Mouse (Mus musculus): ENCODE measurements around the gene Gse1. TPM values are rescaled to one million over a fixed set of nuclear protein-coding genes. Genes with fewer than 3 reads are reported as not detected.

Gene Gse1
- polyA plus RNA-seq, 1 experiment from 2014 or later: 17.8 TPM

DNA sequence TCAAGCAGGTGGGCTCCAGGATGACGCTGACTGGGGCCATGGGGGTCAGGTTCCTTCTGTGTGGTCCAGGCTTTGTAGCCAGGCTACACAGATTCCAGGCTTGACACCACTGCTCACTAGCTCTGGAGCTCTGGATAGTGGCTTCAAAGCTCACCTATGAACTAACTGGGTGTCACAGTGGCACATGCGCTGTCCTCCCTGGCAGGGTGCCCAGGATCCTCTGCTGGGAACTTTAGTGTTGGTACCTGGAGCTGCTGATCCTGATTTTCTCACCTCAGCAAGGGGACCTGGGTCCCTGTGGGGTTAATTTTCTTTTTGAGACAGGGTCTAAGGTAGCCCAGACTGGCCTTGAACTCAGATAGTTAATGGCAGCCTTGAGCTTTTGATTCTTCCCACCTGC lies 173.0 kb downstream of the Gse1 start:
- no peaks in the 10 kb centered on the region for H3K36me3 ChIP-seq (ENCODE audit: control insufficient read depth, insufficient read depth, low read length)
- H3K27ac ChIP-seq (ENCODE audit: low read depth, low read length): no peak overlapping the region
- WGBS: 88% methylated on average over 2 of the region's 2 CpGs
- DNase-seq (ENCODE audit: low spot score) (no peak), ATAC-seq (ENCODE audit: low FRiP score) (no peak)
- H3K4me2 ChIP-seq (replicated peaks; ENCODE audit: low read depth, low read length): no peak overlapping the region
- no peak overlapping the region for H3K9ac ChIP-seq (ENCODE audit: low read depth, low read length)
- H3K4me3 ChIP-seq (ENCODE audit: low read depth, low read length): no peak overlapping the region
- H3K9me3 ChIP-seq (ENCODE audit: control insufficient read depth, low read length): no peaks in the 10 kb centered on the region
- H3K27me3 ChIP-seq (ENCODE audit: control insufficient read depth, insufficient read depth, low read length): no peaks in the 10 kb centered on the region
- H3K4me1 ChIP-seq (replicated peaks; ENCODE audit: control insufficient read depth, insufficient read depth, low read length): peaks cover 10% of the 10 kb centered on the region

DNA sequence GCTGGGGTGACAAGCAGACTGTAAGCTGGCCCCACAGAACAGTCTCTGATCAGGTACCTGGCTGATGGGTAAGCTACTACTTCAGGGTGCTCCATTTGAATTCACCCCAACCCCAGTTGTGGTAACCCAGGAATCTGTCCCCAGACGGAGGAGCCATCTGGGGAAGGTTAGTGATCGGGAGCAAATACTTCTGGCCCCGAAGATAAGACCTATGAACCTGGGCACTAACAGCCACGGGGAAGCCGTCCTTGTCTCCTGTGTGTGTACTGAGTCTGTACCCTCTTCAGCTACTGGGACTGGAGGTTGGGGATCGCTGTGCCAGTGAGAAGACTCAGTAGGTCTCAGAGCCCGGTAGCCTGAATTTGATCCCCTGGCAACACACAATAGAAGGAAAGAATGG lies 173.5 kb downstream of the Gse1 start:
- no peak for DNase-seq (ENCODE audit: low spot score)
- no peaks in the 10 kb centered on the region for H3K27me3 ChIP-seq (ENCODE audit: control insufficient read depth, insufficient read depth, low read length)
- no peak overlapping the region for H3K27ac ChIP-seq (ENCODE audit: low read depth, low read length)
- H3K36me3 ChIP-seq (ENCODE audit: control insufficient read depth, insufficient read depth, low read length): no peaks in the 10 kb centered on the region
- no peak for ATAC-seq (ENCODE audit: low FRiP score)
- no peak overlapping the region for H3K9ac ChIP-seq (ENCODE audit: low read depth, low read length)
- H3K4me1 ChIP-seq (replicated peaks; ENCODE audit: control insufficient read depth, insufficient read depth, low read length): peaks cover 11% of the 10 kb centered on the region
- H3K9me3 ChIP-seq (ENCODE audit: control insufficient read depth, low read length): no peaks in the 10 kb centered on the region
- H3K4me3 ChIP-seq (ENCODE audit: low read depth, low read length): no peak overlapping the region
- WGBS: 91% methylated on average over 7 of the region's 7 CpGs
- no peak overlapping the region for H3K4me2 ChIP-seq (replicated peaks; ENCODE audit: low read depth, low read length)

DNA sequence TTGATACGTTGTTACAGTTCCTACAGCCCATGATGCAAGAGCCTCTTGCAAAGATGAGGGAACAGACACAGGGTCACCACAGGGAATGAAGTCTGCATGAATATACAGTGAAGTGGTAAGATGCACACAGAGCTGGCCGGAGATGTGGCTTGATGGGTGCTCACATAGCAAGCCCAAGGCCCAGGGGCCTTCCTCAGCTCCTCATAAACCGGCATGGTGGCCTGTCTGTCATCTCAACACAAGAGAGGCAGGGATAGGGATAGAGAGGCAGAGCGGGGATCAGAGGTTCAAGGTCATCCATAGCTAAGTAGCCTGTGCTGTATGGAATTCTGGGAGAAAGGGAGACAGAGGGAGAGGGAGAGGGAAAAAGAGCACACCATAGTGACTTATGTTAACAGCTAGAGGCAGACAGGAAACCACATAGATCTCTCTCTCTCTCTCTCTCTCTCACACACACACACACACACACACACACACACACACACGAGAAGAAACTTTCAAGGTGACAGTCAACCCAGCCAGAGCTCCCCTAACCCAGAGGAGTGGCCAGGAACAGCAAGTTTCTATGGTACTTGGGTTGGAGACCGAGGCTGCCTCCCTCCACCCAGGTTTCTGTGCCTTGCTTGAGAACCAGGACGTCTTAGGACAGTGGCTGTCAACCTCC lies 175.5 kb downstream of the Gse1 start:
- H3K9ac ChIP-seq (ENCODE audit: low read depth, low read length): no peak overlapping the region
- no peak overlapping the region for H3K4me2 ChIP-seq (replicated peaks; ENCODE audit: low read depth, low read length)
- ATAC-seq (ENCODE audit: low FRiP score): no peak
- DNase-seq (ENCODE audit: low spot score): no peak
- H3K9me3 ChIP-seq (ENCODE audit: control insufficient read depth, low read length): no peaks in the 10 kb centered on the region
- H3K27me3 ChIP-seq (ENCODE audit: control insufficient read depth, insufficient read depth, low read length): no peaks in the 10 kb centered on the region
- H3K27ac ChIP-seq (ENCODE audit: low read depth, low read length): no peak overlapping the region; the same call in 1 of the 2 replicates
- H3K36me3 ChIP-seq (ENCODE audit: control insufficient read depth, insufficient read depth, low read length): no peaks in the 10 kb centered on the region
- H3K4me1 ChIP-seq (replicated peaks; ENCODE audit: control insufficient read depth, insufficient read depth, low read length): peaks cover 23% of the 10 kb centered on the region
- WGBS: 78% methylated on average over 7 of the region's 7 CpGs
- H3K4me3 ChIP-seq (ENCODE audit: low read depth, low read length): no peak overlapping the region

DNA sequence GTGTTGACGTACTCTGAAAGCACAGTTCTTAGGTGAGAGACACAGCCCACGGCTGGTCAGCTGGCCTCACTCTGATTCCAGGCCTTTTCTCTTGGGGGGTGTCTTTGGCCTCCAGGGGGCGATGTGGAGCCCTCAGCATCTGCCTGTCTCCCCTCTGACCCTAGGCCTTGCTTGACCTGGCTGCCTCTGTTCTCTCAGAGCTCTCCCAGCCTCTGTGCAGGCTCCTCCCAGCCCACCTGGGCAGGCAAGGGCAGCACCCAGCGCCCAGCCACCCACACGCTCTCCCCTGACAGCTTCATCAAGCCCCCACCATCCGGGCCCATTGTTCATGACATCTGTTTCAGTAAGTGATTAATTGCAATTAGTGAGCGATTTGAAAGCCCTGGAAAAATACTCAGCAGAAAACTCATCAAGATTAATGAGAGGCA lies 176.4 kb downstream of the Gse1 start:
- Histone ChIP-seq H3K4me3 (ENCODE audit: low read depth, low read length) (no peak overlapping the region), H3K9me3 (ENCODE audit: control insufficient read depth, low read length) (no peaks in the 10 kb centered on the region), H3K27me3 (ENCODE audit: control insufficient read depth, insufficient read depth, low read length) (no peaks in the 10 kb centered on the region), H3K36me3 (ENCODE audit: control insufficient read depth, insufficient read depth, low read length) (no peaks in the 10 kb centered on the region), H3K4me2 (replicated peaks; ENCODE audit: low read depth, low read length) (no peak overlapping the region), H3K9ac (ENCODE audit: low read depth, low read length) (no peak overlapping the region), H3K4me1 (replicated peaks; ENCODE audit: control insufficient read depth, insufficient read depth, low read length) (peaks cover 28% of the 10 kb centered on the region), H3K27ac (ENCODE audit: low read depth, low read length) (0 out of 2 replicates have a peak overlapping the region, but pooled peaks have one; percentile 1)
- ATAC-seq (ENCODE audit: low FRiP score) (no peak), DNase-seq (ENCODE audit: low spot score) (peak; percentile 79)
- WGBS: 30% methylated on average over 7 of the region's 7 CpGs

DNA sequence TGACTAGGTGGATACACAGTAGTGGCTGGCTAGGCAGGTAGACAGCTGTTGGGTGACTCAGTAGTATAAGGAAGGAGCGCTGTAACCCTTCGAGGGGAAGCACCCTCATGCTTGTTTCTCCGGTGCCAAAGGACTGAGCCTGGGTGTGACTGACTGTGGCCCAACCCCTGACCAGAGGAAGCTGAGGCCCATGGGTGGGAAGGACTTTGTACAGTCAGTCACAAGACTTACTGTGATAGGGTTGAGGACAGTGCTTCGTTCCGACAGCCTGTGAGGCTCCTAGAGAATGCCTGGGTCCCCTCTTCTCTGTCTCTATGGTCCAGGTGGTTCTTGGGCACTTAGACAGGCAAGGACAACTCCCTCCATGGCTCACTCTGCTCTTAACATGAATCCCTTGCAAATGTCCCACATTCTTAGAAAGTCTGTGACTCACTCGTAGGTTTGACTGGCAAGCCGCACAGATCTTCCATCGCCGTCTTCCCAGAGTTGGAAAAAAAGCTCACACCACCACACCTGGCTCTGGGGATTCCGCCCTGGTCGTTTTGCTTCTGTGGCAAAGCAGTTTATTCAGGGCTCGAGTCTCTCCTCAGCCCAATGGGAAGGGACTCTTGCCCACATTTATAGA lies 177.9 kb downstream of the Gse1 start:
- ATAC-seq (ENCODE audit: low FRiP score) (no peak), DNase-seq (ENCODE audit: low spot score) (no peak)
- H3K4me2 ChIP-seq (replicated peaks; ENCODE audit: low read depth, low read length): no peak overlapping the region
- WGBS: 93% methylated on average over 12 of the region's 12 CpGs
- no peak overlapping the region for H3K9ac ChIP-seq (ENCODE audit: low read depth, low read length)
- peaks cover 41% of the 10 kb centered on the region for H3K4me1 ChIP-seq (replicated peaks; ENCODE audit: control insufficient read depth, insufficient read depth, low read length)
- H3K9me3 ChIP-seq (ENCODE audit: control insufficient read depth, low read length): no peaks in the 10 kb centered on the region
- no peaks in the 10 kb centered on the region for H3K36me3 ChIP-seq (ENCODE audit: control insufficient read depth, insufficient read depth, low read length)
- no peak overlapping the region for H3K27ac ChIP-seq (ENCODE audit: low read depth, low read length)
- H3K27me3 ChIP-seq (ENCODE audit: control insufficient read depth, insufficient read depth, low read length): no peaks in the 10 kb centered on the region
- H3K4me3 ChIP-seq (ENCODE audit: low read depth, low read length): no peak overlapping the region

DNA sequence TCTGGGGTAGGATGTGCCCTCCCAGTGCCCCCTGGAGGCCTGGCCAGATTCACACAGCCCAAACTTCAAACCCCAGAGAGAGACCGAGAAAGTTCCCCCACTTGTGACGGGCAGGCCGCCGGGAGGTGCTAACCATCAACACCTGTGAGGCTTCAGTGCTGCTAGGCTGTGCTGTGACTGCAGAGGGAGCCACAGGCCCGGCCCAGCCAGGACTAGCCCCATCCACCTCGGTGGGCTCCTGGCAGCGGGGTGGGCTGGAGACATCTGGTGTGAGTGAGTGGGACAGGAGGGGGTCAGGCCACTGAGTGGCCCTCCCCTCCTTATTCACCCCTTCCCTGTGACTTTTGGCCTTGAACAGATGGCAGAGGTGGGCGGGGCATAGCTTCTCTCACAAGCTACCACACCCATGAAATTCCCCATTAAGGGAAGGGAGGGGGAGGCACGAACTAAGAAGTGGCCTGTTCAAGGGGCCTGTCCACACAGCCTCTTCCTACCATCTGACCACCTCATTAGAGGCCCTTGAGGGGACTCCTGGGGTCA lies 179.5 kb downstream of the Gse1 start:
- Histone ChIP-seq H3K27me3 (ENCODE audit: control insufficient read depth, insufficient read depth, low read length) (no peaks in the 10 kb centered on the region), H3K4me1 (replicated peaks; ENCODE audit: control insufficient read depth, insufficient read depth, low read length) (peaks cover 48% of the 10 kb centered on the region), H3K4me2 (replicated peaks; ENCODE audit: low read depth, low read length) (no peak overlapping the region), H3K27ac (ENCODE audit: low read depth, low read length) (peak overlapping the region; percentile 83), H3K36me3 (ENCODE audit: control insufficient read depth, insufficient read depth, low read length) (no peaks in the 10 kb centered on the region), H3K4me3 (ENCODE audit: low read depth, low read length) (no peak overlapping the region), H3K9ac (ENCODE audit: low read depth, low read length) (no peak overlapping the region), H3K9me3 (ENCODE audit: control insufficient read depth, low read length) (no peaks in the 10 kb centered on the region)
- peak; percentile 82 for ATAC-seq (ENCODE audit: low FRiP score)
- WGBS: 7% methylated on average over 9 of the region's 9 CpGs
- DNase-seq (ENCODE audit: low spot score): peak; percentile 90

DNA sequence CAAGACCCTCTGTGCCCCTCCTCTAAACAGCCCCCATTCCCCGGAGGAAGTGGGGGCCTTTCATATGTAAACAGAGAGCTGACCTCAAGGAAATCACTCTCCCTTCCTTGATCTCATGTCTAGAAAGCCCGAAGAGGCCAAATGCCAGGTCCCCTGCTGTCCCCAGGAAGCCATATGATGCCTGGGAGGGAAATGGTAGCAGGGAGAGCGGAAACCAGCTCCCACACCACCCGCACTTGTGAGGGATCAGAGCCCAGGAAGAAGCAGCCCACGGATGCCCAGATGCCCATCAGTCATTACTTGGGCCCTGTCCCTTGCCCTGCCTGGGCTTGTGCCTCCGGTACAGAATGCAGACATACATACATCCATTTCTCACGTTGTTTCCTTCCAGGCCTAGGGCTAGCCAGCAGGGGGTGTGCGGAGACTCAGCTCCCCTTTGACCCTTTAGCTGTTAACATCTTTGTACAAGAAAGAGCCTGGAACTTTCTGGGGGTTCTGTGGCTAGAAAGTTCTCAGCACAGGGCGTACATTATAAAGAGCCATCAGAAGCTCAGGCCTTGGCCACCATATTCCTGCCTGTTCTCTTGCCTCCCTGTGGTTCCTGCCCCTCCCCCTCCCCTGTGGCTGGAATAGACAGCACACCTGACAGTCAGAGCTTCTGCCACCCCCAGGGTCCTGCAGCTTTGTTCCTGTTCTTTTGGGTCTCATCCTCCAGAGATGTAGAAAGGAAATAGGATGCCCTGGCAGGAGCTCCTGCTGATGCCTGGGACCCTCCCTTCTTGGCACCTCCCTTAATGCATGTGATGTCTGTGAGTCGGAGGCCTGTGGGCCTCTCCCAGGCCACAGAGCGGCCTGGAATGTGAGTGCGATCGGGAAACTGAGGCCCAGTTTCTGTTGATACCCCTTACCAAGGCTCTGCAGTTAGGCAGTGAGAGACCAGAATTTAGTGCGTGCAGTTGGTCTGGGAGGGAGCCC lies 180.3 kb downstream of the Gse1 start:
- H3K9ac ChIP-seq (ENCODE audit: low read depth, low read length): no peak overlapping the region
- peak overlapping the region; percentile 83 for H3K27ac ChIP-seq (ENCODE audit: low read depth, low read length)
- no peak overlapping the region for H3K4me3 ChIP-seq (ENCODE audit: low read depth, low read length)
- peaks cover 48% of the 10 kb centered on the region for H3K4me1 ChIP-seq (replicated peaks; ENCODE audit: control insufficient read depth, insufficient read depth, low read length)
- 22% methylated on average over 14 of the region's 14 CpGs for WGBS
- DNase-seq (ENCODE audit: low spot score): no peak
- H3K36me3 ChIP-seq (ENCODE audit: control insufficient read depth, insufficient read depth, low read length): no peaks in the 10 kb centered on the region
- no peak overlapping the region for H3K4me2 ChIP-seq (replicated peaks; ENCODE audit: low read depth, low read length)
- no peaks in the 10 kb centered on the region for H3K9me3 ChIP-seq (ENCODE audit: control insufficient read depth, low read length)
- ATAC-seq (ENCODE audit: low FRiP score): peak; percentile 13
- H3K27me3 ChIP-seq (ENCODE audit: control insufficient read depth, insufficient read depth, low read length): no peaks in the 10 kb centered on the region

DNA sequence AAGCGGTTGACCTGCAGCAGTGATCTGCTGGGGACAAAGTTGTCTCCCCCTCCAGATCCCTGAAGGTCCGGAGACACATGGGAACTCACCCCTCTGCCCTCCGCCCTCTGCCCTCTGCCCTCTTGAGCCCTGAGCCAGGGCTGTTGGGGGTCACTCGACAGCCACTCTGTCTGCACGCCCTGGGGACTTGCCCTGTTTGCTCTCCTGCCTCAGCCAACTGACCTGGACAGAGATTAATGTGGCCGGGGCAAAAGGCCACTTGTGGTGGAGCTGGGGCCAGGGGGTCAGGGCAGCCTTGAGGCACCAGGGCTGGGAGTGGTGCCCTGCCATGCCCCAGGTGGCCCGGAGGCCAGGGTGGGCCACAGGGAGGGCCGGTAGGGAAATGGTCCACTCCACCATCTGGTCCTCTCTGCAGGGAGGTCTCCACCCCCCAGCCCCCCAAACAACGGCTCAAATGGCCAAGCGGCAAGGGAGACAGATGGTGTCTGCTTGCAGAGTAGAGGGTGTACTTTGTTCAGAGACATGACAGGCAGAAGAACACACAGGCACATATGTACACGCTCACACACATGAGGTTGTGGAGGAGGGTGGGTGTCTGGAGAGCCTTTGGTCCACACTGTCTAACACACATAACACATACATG lies 181.2 kb downstream of the Gse1 start:
- Histone ChIP-seq H3K9ac (ENCODE audit: low read depth, low read length) (no peak overlapping the region), H3K9me3 (ENCODE audit: control insufficient read depth, low read length) (no peaks in the 10 kb centered on the region), H3K27ac (ENCODE audit: low read depth, low read length) (peak overlapping the region; percentile 83), H3K4me1 (replicated peaks; ENCODE audit: control insufficient read depth, insufficient read depth, low read length) (peaks cover 48% of the 10 kb centered on the region), H3K4me3 (ENCODE audit: low read depth, low read length) (no peak overlapping the region), H3K4me2 (replicated peaks; ENCODE audit: low read depth, low read length) (no peak overlapping the region), H3K27me3 (ENCODE audit: control insufficient read depth, insufficient read depth, low read length) (no peaks in the 10 kb centered on the region), H3K36me3 (ENCODE audit: control insufficient read depth, insufficient read depth, low read length) (no peaks in the 10 kb centered on the region)
- DNase-seq (ENCODE audit: low spot score) (peak; percentile 46), ATAC-seq (ENCODE audit: low FRiP score) (0 out of 2 replicates have a peak, but pooled peaks have one; percentile 3)
- WGBS: 16% methylated on average over 11 of the region's 11 CpGs

Measured in hindbrain, embryonic 11.5 days (tissue).